Mouse (Mus musculus) skeletal muscle tissue, postnatal 0 days (tissue): Measurements from ENCODE around the gene Ddx4. TPM values are rescaled to one million over a fixed set of nuclear protein-coding genes. Genes with fewer than 3 reads are reported as not detected.

Source experiments
- polyA plus RNA-seq: library from polyadenylated mRNA; unstranded; fragments of >200 nt; fragmentation: Nextera tagmentation; extraction: Ambion mirVana; gene quantifications from 2 replicates; pipeline ENCODE4 v1.2.1, GENCODE M21; 2015

Gene Ddx4
- polyA plus RNA-seq, result 0.06 TPM in 2 replicates

GRCm38 (mm10) chr13:112652205-112652604 is at the start of gene Ddx4:
Gene Ddx4 (minus strand): TSS chr13:112652475.

GRCm38 (mm10) chr13:112660574-112661381 is 8.5 kb upstream of the Ddx4 start, which contains the start of gene Slc38a9:
Gene Slc38a9 (plus strand): TSS chr13:112660751.

GRCm38 (mm10) chr13:112594260-112594659 is 58.0 kb downstream of the Ddx4 start, which contains the start of gene Il31ra:
Gene Il31ra (minus strand): TSS chr13:112594360.

Other genes starting within 250 kb of the Ddx4 start
- 28.3 and 34.1 TPM in 2 replicates for gene Il6st, start 188.4 kb downstream of the Ddx4 start, polyA plus RNA-seq
- gene Il31ra, start 58.1 kb downstream of the Ddx4 start, polyA plus RNA-seq, result 0.33 and 0.48 TPM in 2 replicates
- gene Slc38a9, start 8.3 kb upstream of the Ddx4 start, polyA plus RNA-seq, result 7.5 and 10.3 TPM in 2 replicates
- 169 and 173 TPM in 2 replicates for gene Plpp1, start 148.3 kb upstream of the Ddx4 start, polyA plus RNA-seq